Mouse (Mus musculus) limb, embryonic 12.5 days (tissue): ENCODE measurements at regions not wholly inside any gene's neighbourhood (a gene's known extent, or its start where the extent isn't known, plus 50 kb on each side); places are given as distances from the start of the nearest gene placed in this dataset.

Source experiments
- ATAC-seq: fragments of 200-750 bp; cut with Nextera tagmentation; 2 replicates; pipeline ENCODE4 v1.8.0; 2017; ENCODE audit warnings: low read depth, moderate TSS enrichment; ENCODE audit not compliant: insufficient number of reproducible peaks, insufficient read depth, low FRiP score, low TSS enrichment
- H3K27ac ChIP-seq: fragments of 300-500 bp; sonication (generic); 2 replicates; pipeline ENCODE4 v1.5.1; 2016; ENCODE audit warnings: mild to moderate bottlenecking, moderate library complexity
- H3K27me3 ChIP-seq: fragments of 300-500 bp; sonication (generic); 2 replicates; pipeline ENCODE4 v1.6.1; 2016; ENCODE audit warnings: mild to moderate bottlenecking, moderate library complexity
- H3K36me3 ChIP-seq: fragments of 300-500 bp; sonication (generic); 2 replicates; pipeline ENCODE4 v1.6.1; 2016; ENCODE audit warnings: mild to moderate bottlenecking, moderate library complexity
- H3K4me1 ChIP-seq: fragments of 300-500 bp; sonication (generic); replicated peaks from 2 replicates; pipeline ENCODE4 v1.6.1; 2016
- H3K4me2 ChIP-seq: fragments of 300-500 bp; sonication (generic); 2 replicates; pipeline ENCODE4 v1.6.1; 2016; ENCODE audit warnings: mild to moderate bottlenecking, moderate library complexity
- H3K4me3 ChIP-seq: fragments of 300-500 bp; sonication (generic); replicated peaks from 2 replicates; pipeline ENCODE4 v1.5.1; 2016; ENCODE audit warnings: mild to moderate bottlenecking
- H3K9ac ChIP-seq: fragments of 300-500 bp; sonication (generic); replicated peaks from 2 replicates; pipeline ENCODE4 v1.6.1; 2016; ENCODE audit warnings: mild to moderate bottlenecking, moderate library complexity
- H3K9me3 ChIP-seq: fragments of 300-500 bp; sonication (generic); 2 replicates; pipeline ENCODE4 v1.6.1; 2016; ENCODE audit warnings: mild to moderate bottlenecking, moderate library complexity
- WGBS: fragments of 180-500 bp; shearing (Covaris S2); methylation state at CpG from one replicate; pipeline ENCODE4 v1.1.7; 2016; 5-methylcytosine and 5-hydroxymethylcytosine counted together

DNA sequence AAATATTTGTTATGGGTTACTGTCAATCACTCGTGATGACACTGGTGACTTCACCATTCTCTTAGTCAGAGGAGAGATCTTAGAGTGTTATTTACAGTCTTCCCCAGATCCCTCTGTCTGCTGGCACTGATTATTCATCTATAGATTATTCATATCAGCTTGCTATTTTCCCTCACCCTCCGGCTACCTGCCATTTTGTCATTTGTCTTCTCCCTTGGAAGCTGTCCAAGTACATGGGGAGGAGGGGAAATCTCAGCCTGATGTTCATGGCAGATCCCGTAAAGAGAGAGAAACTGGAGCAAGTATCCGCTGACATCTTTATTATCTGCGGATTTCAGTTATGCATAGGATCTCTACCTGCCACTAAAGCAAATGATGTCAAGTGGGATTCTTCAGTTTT, 222.9 kb upstream of the Robo1 start:
- no peaks in the 10 kb centered on the region for H3K9me3 ChIP-seq
- H3K36me3 ChIP-seq: no peaks in the 10 kb centered on the region
- no peak overlapping the region for H3K4me3 ChIP-seq
- WGBS: 91% methylated on average over 5 of the region's 5 CpGs
- H3K4me2 ChIP-seq: no peak overlapping the region
- no peak overlapping the region for H3K27ac ChIP-seq
- H3K4me1 ChIP-seq: no peaks in the 10 kb centered on the region
- H3K9ac ChIP-seq: no peak overlapping the region
- ATAC-seq: no peak
- H3K27me3 ChIP-seq: no peaks in the 10 kb centered on the region

DNA sequence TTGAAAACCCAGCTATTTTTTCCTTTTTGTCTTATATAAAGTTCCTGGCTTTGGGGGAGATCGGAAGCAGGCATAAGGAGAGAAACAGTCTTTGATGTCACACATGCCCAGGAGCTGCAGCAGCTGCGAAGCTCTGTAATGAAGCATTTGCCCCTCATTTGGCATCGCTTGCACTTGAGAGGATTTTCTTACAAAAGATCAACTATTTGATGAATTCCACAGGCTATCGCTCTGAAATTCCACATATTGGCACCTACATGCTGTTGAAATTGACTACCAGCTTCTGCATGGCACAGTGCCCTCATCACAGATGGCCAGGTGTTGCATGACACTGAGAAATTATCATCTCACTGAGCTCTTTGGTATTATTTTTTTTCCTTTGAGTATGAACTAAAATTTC, 220.1 kb upstream of the Robo1 start:
- Histone ChIP-seq H3K36me3 (no peaks in the 10 kb centered on the region), H3K9me3 (0 out of 2 replicates have a peak, but pooled peaks cover 4% of the 10 kb centered on the region), H3K27me3 (no peaks in the 10 kb centered on the region), H3K9ac (no peak overlapping the region), H3K4me2 (no peak overlapping the region), H3K27ac (no peak overlapping the region), H3K4me1 (no peaks in the 10 kb centered on the region), H3K4me3 (no peak overlapping the region)
- 50% methylated on average over 4 of the region's 4 CpGs for WGBS
- ATAC-seq: no peak

DNA sequence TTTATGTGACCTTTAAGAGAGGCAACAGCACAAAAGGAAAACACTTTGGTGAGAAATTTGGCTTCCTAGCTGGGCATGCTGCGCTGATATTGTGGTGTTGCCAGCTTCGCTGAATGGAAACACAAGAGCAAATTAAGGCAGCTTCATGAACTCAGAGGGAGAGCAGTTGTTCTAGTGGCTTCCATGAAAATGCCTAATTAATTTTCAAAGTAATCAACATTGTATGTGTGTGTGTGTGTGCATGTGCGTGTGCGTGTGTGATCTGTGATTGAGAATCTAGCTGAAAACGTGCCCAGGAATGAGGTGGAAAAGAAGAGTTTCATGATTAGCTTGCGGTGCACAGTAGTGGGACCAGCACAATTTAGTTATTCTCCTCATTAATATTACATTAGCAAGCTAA, 219.2 kb upstream of the Robo1 start:
- no peaks in the 10 kb centered on the region for H3K36me3 ChIP-seq
- H3K27ac ChIP-seq: no peak overlapping the region
- 0 out of 2 replicates have a peak, but pooled peaks cover 4% of the 10 kb centered on the region for H3K9me3 ChIP-seq
- no peak overlapping the region for H3K4me3 ChIP-seq
- no peak overlapping the region for H3K9ac ChIP-seq
- 89% methylated on average over 6 of the region's 6 CpGs for WGBS
- no peak for ATAC-seq
- H3K4me1 ChIP-seq: no peaks in the 10 kb centered on the region
- H3K4me2 ChIP-seq: no peak overlapping the region
- no peaks in the 10 kb centered on the region for H3K27me3 ChIP-seq
